Mouse (Mus musculus) midbrain, embryonic 14.5 days (tissue): ENCODE measurements at regions not wholly inside any gene's neighbourhood (a gene's known extent, or its start where the extent isn't known, plus 50 kb on each side); places are given as distances from the start of the nearest gene placed in this dataset.
"Not testable (repeated sequence)": the region's sequence is repeated elsewhere in the genome, so short reads cannot be mapped to it uniquely, and the experiment has no call there.

Experiments
- ATAC-seq: fragments of 200-750 bp; cut with Nextera tagmentation; 2 replicates; pipeline ENCODE4 v1.8.0; 2017; ENCODE audit warnings: moderate number of reproducible peaks, moderate library complexity; ENCODE audit not compliant: low FRiP score, low TSS enrichment
- DNase-seq: peaks from one replicate; pipeline ENCODE4 v3.0.0-alpha.2; 2015
- H3K27ac ChIP-seq: fragments of 300-500 bp; sonication (generic); replicated peaks from 2 replicates; pipeline ENCODE4 v1.5.1; 2014; ENCODE audit warnings: mild to moderate bottlenecking, low read depth, low read length, moderate library complexity
- H3K27me3 ChIP-seq: fragments of 300-500 bp; sonication (generic); 2 replicates; pipeline ENCODE4 v1.6.1; 2014; ENCODE audit warnings: low read length, control low read depth, mixed read lengths; ENCODE audit not compliant: control insufficient read depth, insufficient read depth
- H3K36me3 ChIP-seq: fragments of 300-500 bp; sonication (generic); 2 replicates; pipeline ENCODE4 v1.6.1; 2014; ENCODE audit warnings: low read length, control low read depth; ENCODE audit not compliant: control insufficient read depth, insufficient read depth
- H3K4me1 ChIP-seq: fragments of 300-500 bp; sonication (generic); 2 replicates; pipeline ENCODE4 v1.6.1; 2014; ENCODE audit warnings: mild to moderate bottlenecking, antibody characterized with exemption, low read length, control low read depth; ENCODE audit not compliant: control insufficient read depth, insufficient read depth
- H3K4me2 ChIP-seq: fragments of 300-500 bp; sonication (generic); 2 replicates; pipeline ENCODE4 v1.6.1; 2014; ENCODE audit warnings: mild to moderate bottlenecking, low read length, moderate library complexity
- H3K4me3 ChIP-seq: fragments of 300-500 bp; sonication (generic); replicated peaks from 2 replicates; pipeline ENCODE4 v1.5.1; 2014; ENCODE audit warnings: low read depth, low read length
- H3K9ac ChIP-seq: fragments of 300-500 bp; sonication (generic); replicated peaks from 2 replicates; pipeline ENCODE4 v1.6.1; 2014; ENCODE audit warnings: mild to moderate bottlenecking, low read length, moderate library complexity
- H3K9me3 ChIP-seq: fragments of 300-500 bp; sonication (generic); 2 replicates; pipeline ENCODE4 v1.6.1; 2016; ENCODE audit warnings: low read length, control low read depth, mixed read lengths; ENCODE audit not compliant: control insufficient read depth
- WGBS: fragments of 180-500 bp; shearing (Covaris S2); extraction: QIAGEN DNeasy Blood & Tissue Kit; methylation state at CpG from one replicate; pipeline ENCODE4 v1.1.7; 2014; 5-methylcytosine and 5-hydroxymethylcytosine counted together

GRCm38 (mm10) chr14:58317640-58318039, 247.3 kb downstream of the Fgf9 start:
- 80% methylated on average over 3 of the region's 3 CpGs for WGBS
- ATAC-seq, result no peak
- H3K27ac ChIP-seq, result no peak overlapping the region
- no peak for DNase-seq
- H3K4me3 ChIP-seq, result no peak overlapping the region
- H3K9ac ChIP-seq, result no peak overlapping the region
- no peaks in the 10 kb centered on the region for H3K4me1 ChIP-seq
- H3K9me3 ChIP-seq, result no peaks in the 10 kb centered on the region
- H3K36me3 ChIP-seq, result no peaks in the 10 kb centered on the region
- no peak overlapping the region for H3K4me2 ChIP-seq
- no peaks in the 10 kb centered on the region for H3K27me3 ChIP-seq

- WGBS, result 66% methylated on average over 4 of the region's 4 CpGs
- Histone ChIP-seq H3K9ac (no peak overlapping the region), H3K4me2 (no peak overlapping the region), H3K27me3 (no peaks in the 10 kb centered on the region), H3K9me3 (no peaks in the 10 kb centered on the region), H3K4me3 (no peak overlapping the region), H3K36me3 (no peaks in the 10 kb centered on the region), H3K27ac (no peak overlapping the region), H3K4me1 (no peaks in the 10 kb centered on the region)
- peak; percentile 35 for DNase-seq
- no peak for ATAC-seq
These were observed 246.9 kb downstream of the Fgf9 start for GRCm38 (mm10) chr14:58317231-58317630.

- Histone ChIP-seq H3K4me2 (no peak overlapping the region), H3K36me3 (no peaks in the 10 kb centered on the region), H3K9ac (no peak overlapping the region), H3K4me3 (no peak overlapping the region), H3K9me3 (0 out of 2 replicates have a peak, but pooled peaks cover 3% of the 10 kb centered on the region), H3K27ac (no peak overlapping the region), H3K27me3 (no peaks in the 10 kb centered on the region), H3K4me1 (no peaks in the 10 kb centered on the region)
- DNase-seq, result no peak
- ATAC-seq, result no peak
- WGBS, result 92% methylated on average over 6 of the region's 6 CpGs
These were observed 237.3 kb downstream of the Fgf9 start for GRCm38 (mm10) chr14:58307695-58308094.

GRCm38 (mm10) chr14:58306832-58307521, 236.6 kb downstream of the Fgf9 start:
- H3K36me3 ChIP-seq, result no peaks in the 10 kb centered on the region
- 0 out of 2 replicates have a peak, but pooled peaks cover 3% of the 10 kb centered on the region for H3K9me3 ChIP-seq
- 76% methylated on average over 11 of the region's 11 CpGs for WGBS
- no peak for ATAC-seq
- no peak overlapping the region for H3K9ac ChIP-seq
- H3K4me2 ChIP-seq, result no peak overlapping the region
- no peak overlapping the region for H3K4me3 ChIP-seq
- no peaks in the 10 kb centered on the region for H3K27me3 ChIP-seq
- no peak for DNase-seq
- H3K4me1 ChIP-seq, result no peaks in the 10 kb centered on the region
- H3K27ac ChIP-seq, result no peak overlapping the region

GRCm38 (mm10) chr14:58300411-58300887, 230.1 kb downstream of the Fgf9 start:
- Histone ChIP-seq H3K4me3 (no peak overlapping the region), H3K36me3 (no peaks in the 10 kb centered on the region), H3K4me2 (no peak overlapping the region), H3K27ac (no peak overlapping the region), H3K4me1 (no peaks in the 10 kb centered on the region), H3K9ac (no peak overlapping the region), H3K9me3 (no peaks in the 10 kb centered on the region), H3K27me3 (no peaks in the 10 kb centered on the region)
- WGBS, result 86% methylated on average over 10 of the region's 10 CpGs
- DNase-seq (no peak), ATAC-seq (no peak)

GRCm38 (mm10) chr14:58286007-58286525, 215.7 kb downstream of the Fgf9 start:
- H3K36me3 ChIP-seq, result no peaks in the 10 kb centered on the region
- H3K4me2 ChIP-seq, result no peak overlapping the region
- 86% methylated on average over 13 of the region's 13 CpGs for whole genome bisulfite sequencing
- no peaks in the 10 kb centered on the region for H3K9me3 ChIP-seq
- no peak overlapping the region for H3K4me3 ChIP-seq
- H3K9ac ChIP-seq, result no peak overlapping the region
- ATAC-seq, result no peak
- DNase-seq, result no peak
- H3K4me1 ChIP-seq, result no peaks in the 10 kb centered on the region
- no peak overlapping the region for H3K27ac ChIP-seq
- no peaks in the 10 kb centered on the region for H3K27me3 ChIP-seq

GRCm38 (mm10) chr14:58282708-58283290, 212.5 kb downstream of the Fgf9 start:
- 78% methylated on average over 15 of the region's 15 CpGs for WGBS
- no peaks in the 10 kb centered on the region for H3K4me1 ChIP-seq
- H3K4me3 ChIP-seq, result no peak overlapping the region
- H3K4me2 ChIP-seq, result no peak overlapping the region
- H3K9me3 ChIP-seq, result no peaks in the 10 kb centered on the region
- no peaks in the 10 kb centered on the region for H3K36me3 ChIP-seq
- peak; percentile 19 for DNase-seq
- no peak overlapping the region for H3K9ac ChIP-seq
- no peaks in the 10 kb centered on the region for H3K27me3 ChIP-seq
- no peak overlapping the region for H3K27ac ChIP-seq
- no peak for ATAC-seq

- Histone ChIP-seq H3K27me3 (no peaks in the 10 kb centered on the region), H3K4me1 (no peaks in the 10 kb centered on the region), H3K4me3 (no peak overlapping the region), H3K4me2 (no peak overlapping the region), H3K27ac (no peak overlapping the region), H3K9ac (no peak overlapping the region), H3K9me3 (no peaks in the 10 kb centered on the region), H3K36me3 (no peaks in the 10 kb centered on the region)
- WGBS, result 75% methylated on average over 3 of the region's 3 CpGs
- DNase-seq, result no peak
- ATAC-seq, result no peak
These were observed 211.9 kb downstream of the Fgf9 start for GRCm38 (mm10) chr14:58282264-58282663.

- not testable (repeated sequence) for ATAC-seq, H3K9me3 ChIP-seq, H3K36me3 ChIP-seq, H3K27ac ChIP-seq, H3K4me1 ChIP-seq, H3K27me3 ChIP-seq, H3K4me3 ChIP-seq, H3K9ac ChIP-seq, DNase-seq, H3K4me2 ChIP-seq
- WGBS, result 94% methylated on average over 2 of the region's 2 CpGs
These were observed 204.1 kb downstream of the Fgf9 start for GRCm38 (mm10) chr14:58274440-58274839.
